Mouse (Mus musculus) olfactory bulb, adult 2 months (tissue): ENCODE measurements around the gene AA986860.

ENCODE experiments used
- CTCF ChIP-seq: fragments of 200-500 bp; IDR thresholded peaks from 2 replicates; pipeline ENCODE4 v1.5.1; 2012; ENCODE audit warnings: low read depth, mild to moderate bottlenecking, low read length, moderate library complexity; ENCODE audit not compliant: insufficient read depth
- POLR2A ChIP-seq: fragments of 200-500 bp; IDR thresholded peaks from 2 replicates; pipeline ENCODE4 v1.6.1; 2012; ENCODE audit warnings: mild to moderate bottlenecking, low read depth, low read length, moderate library complexity; ENCODE audit not compliant: insufficient read depth

GRCm38 (mm10) chr1:130746819-130747218, 15.0 kb downstream of the AA986860 start:
- TF ChIP-seq POLR2A (no peak), CTCF (no peak)
